Mouse (Mus musculus) midbrain, postnatal 0 days (tissue): Measurements from ENCODE around the gene Epha3. TPM values are rescaled to one million over a fixed set of nuclear protein-coding genes. Genes with fewer than 3 reads are reported as not detected.
A peak's percentile ranks its signal among the peaks of the same experiment; 100 is the strongest.

Source experiments
- ATAC-seq: fragments of 200-750 bp; cut with Nextera tagmentation; 2 replicates; pipeline ENCODE4 v1.8.0; 2017; ENCODE audit warnings: moderate number of reproducible peaks, mild to moderate bottlenecking, moderate TSS enrichment, moderate library complexity; ENCODE audit not compliant: low FRiP score
- DNase-seq: peaks from one replicate; pipeline ENCODE4 v3.0.0-alpha.2; 2015; ENCODE audit warnings: low spot score
- H3K27ac ChIP-seq: fragments of 300-500 bp; sonication (generic); 2 replicates; pipeline ENCODE4 v1.5.1; 2014; ENCODE audit warnings: low read depth, mild to moderate bottlenecking, low read length, mixed read lengths
- H3K27me3 ChIP-seq: fragments of 300-500 bp; sonication (generic); 2 replicates; pipeline ENCODE4 v1.6.1; 2014; ENCODE audit warnings: low read length, control low read depth, mixed read lengths; ENCODE audit not compliant: insufficient read depth
- H3K36me3 ChIP-seq: fragments of 300-500 bp; sonication (generic); 2 replicates; pipeline ENCODE4 v1.6.1; 2014; ENCODE audit warnings: low read length, control low read depth, mixed read lengths; ENCODE audit not compliant: insufficient read depth
- H3K4me1 ChIP-seq: fragments of 300-500 bp; sonication (generic); 2 replicates; pipeline ENCODE4 v1.6.1; 2014; ENCODE audit warnings: mild to moderate bottlenecking, control low read depth, antibody characterized with exemption, low read length, mixed read lengths; ENCODE audit not compliant: insufficient read depth
- H3K4me2 ChIP-seq: fragments of 300-500 bp; sonication (generic); 2 replicates; pipeline ENCODE4 v1.6.1; 2014; ENCODE audit warnings: low read depth, mild to moderate bottlenecking, low read length, mixed read lengths; ENCODE audit not compliant: poor library complexity, severe bottlenecking
- H3K4me3 ChIP-seq: fragments of 300-500 bp; sonication (generic); 2 replicates; pipeline ENCODE4 v1.5.1; 2014; ENCODE audit warnings: low read depth, mild to moderate bottlenecking, low read length, moderate library complexity
- H3K9ac ChIP-seq: fragments of 300-500 bp; sonication (generic); replicated peaks from 2 replicates; pipeline ENCODE4 v1.6.1; 2014; ENCODE audit warnings: mild to moderate bottlenecking, low read length, moderate library complexity, mixed read lengths; ENCODE audit not compliant: poor library complexity, severe bottlenecking
- H3K9me3 ChIP-seq: fragments of 300-500 bp; sonication (generic); 2 replicates; pipeline ENCODE4 v1.6.1; 2016; ENCODE audit warnings: low read length, control low read depth
- CTCF ChIP-seq: IDR thresholded peaks from 2 replicates; pipeline ENCODE4 v1.5.1; 2016; ENCODE audit warnings: antibody characterized with exemption, mild to moderate bottlenecking
- WGBS: fragments of 180-500 bp; shearing (Covaris S2); extraction: QIAGEN DNeasy Blood & Tissue Kit; methylation state at CpG from one replicate; pipeline ENCODE4 v1.1.7; 2014; 5-methylcytosine and 5-hydroxymethylcytosine counted together
- polyA plus RNA-seq: library from polyadenylated mRNA; unstranded; fragments of >200 nt; fragmentation: Nextera tagmentation; extraction: Ambion mirVana; gene quantifications from 2 replicates; pipeline ENCODE4 v1.2.1, GENCODE M21; 2015
- total RNA-seq: library from RNA; depleted of rRNA; stranded (reverse); fragments of >200 nt; gene quantifications from 2 replicates; pipeline ENCODE4 v1.2.3, GENCODE M21; 2014

Gene Epha3
- total and polyA plus RNA-seq, 2 experiments from 2014 or later, result 8.6 to 11.5 TPM

- Histone ChIP-seq H3K27me3 (no peaks in the 10 kb centered on the region), H3K9me3 (no peaks in the 10 kb centered on the region), H3K4me1 (no peaks in the 10 kb centered on the region), H3K9ac (no peak overlapping the region), H3K36me3 (no peaks in the 10 kb centered on the region), H3K4me3 (no peak overlapping the region), H3K27ac (no peak overlapping the region), H3K4me2 (no peak overlapping the region)
- 80% methylated on average over 3 of the region's 3 CpGs for WGBS
- TF ChIP-seq CTCF, result no peak
- ATAC-seq (no peak), DNase-seq (no peak)
These were observed 198.0 kb downstream of the Epha3 start for GRCm38 (mm10) chr16:63665897-63666464.

- no peak overlapping the region for H3K4me2 ChIP-seq
- H3K36me3 ChIP-seq, result no peaks in the 10 kb centered on the region
- H3K4me3 ChIP-seq, result no peak overlapping the region
- no peak overlapping the region for H3K9ac ChIP-seq
- no peak overlapping the region for H3K27ac ChIP-seq
- no peaks in the 10 kb centered on the region for H3K27me3 ChIP-seq
- DNase-seq, result peak; percentile 5
- ATAC-seq, result no peak
- no peaks in the 10 kb centered on the region for H3K9me3 ChIP-seq
- no peaks in the 10 kb centered on the region for H3K4me1 ChIP-seq
- TF ChIP-seq CTCF, result no peak
- 58% methylated on average over 4 of the region's 4 CpGs for WGBS
These were observed 205.5 kb downstream of the Epha3 start for GRCm38 (mm10) chr16:63658302-63658974.

DNA sequence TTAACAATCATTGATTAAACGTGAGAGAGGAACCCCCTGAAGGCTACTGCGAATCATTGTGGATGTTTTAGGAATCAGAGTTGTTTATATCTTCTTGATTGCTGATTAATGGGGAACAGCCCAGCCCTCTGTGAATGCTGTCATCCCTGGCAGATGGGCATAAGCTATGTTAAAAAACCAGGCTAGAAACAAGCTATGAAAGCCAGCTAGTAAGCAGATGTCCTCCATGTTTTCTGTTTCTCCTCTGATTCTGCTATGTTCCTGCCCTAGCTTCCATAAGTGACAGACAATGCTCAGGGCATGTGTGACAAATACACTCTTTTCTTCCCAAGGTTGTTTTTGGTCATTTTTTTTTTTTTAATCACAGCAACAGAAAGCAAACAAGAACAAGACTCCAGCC lies 206.2 kb downstream of the Epha3 start:
- Histone ChIP-seq H3K27ac (no peak overlapping the region), H3K9ac (no peak overlapping the region), H3K4me1 (no peaks in the 10 kb centered on the region), H3K27me3 (no peaks in the 10 kb centered on the region), H3K9me3 (no peaks in the 10 kb centered on the region), H3K4me2 (no peak overlapping the region), H3K36me3 (no peaks in the 10 kb centered on the region), H3K4me3 (no peak overlapping the region)
- ATAC-seq (no peak), DNase-seq (peak; percentile 6)
- TF ChIP-seq CTCF, result no peak
- 68% methylated on average over 2 of the region's 2 CpGs for WGBS

GRCm38 (mm10) chr16:63653393-63653918 lies 210.5 kb downstream of the Epha3 start:
- Histone ChIP-seq H3K27me3 (no peaks in the 10 kb centered on the region), H3K4me1 (no peaks in the 10 kb centered on the region), H3K4me3 (no peak overlapping the region), H3K9ac (no peak overlapping the region), H3K27ac (no peak overlapping the region), H3K4me2 (no peak overlapping the region), H3K36me3 (no peaks in the 10 kb centered on the region), H3K9me3 (no peaks in the 10 kb centered on the region)
- ATAC-seq, result no peak
- DNase-seq, result no peak
- TF ChIP-seq CTCF, result no peak
- 89% methylated on average over 5 of the region's 5 CpGs for WGBS

DNA sequence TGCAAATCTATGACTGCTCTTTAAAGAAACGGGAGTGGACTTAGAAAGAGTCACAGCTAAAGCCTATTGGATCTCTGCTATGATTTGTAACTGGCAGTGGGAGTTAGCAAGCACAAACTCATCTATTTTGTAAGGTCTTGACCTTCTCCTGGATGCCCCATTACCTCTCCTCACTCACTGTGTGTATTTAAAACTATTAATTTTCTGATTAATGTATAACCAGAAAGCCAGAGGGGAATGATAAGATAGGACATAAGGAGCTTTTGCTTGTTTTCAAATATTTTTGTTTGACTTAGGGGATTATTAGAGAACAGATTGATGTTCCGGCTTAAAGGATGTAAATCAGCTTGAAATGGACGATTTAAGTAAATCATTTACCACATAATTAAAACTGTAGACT lies 213.2 kb downstream of the Epha3 start:
- DNase-seq (no peak), ATAC-seq (no peak)
- Histone ChIP-seq H3K9ac (no peak overlapping the region), H3K27ac (no peak overlapping the region), H3K27me3 (no peaks in the 10 kb centered on the region), H3K36me3 (no peaks in the 10 kb centered on the region), H3K4me2 (no peak overlapping the region), H3K4me3 (no peak overlapping the region), H3K4me1 (no peaks in the 10 kb centered on the region), H3K9me3 (no peaks in the 10 kb centered on the region)
- WGBS, result 62% methylated on average over 3 of the region's 3 CpGs
- TF ChIP-seq CTCF, result no peak

DNA sequence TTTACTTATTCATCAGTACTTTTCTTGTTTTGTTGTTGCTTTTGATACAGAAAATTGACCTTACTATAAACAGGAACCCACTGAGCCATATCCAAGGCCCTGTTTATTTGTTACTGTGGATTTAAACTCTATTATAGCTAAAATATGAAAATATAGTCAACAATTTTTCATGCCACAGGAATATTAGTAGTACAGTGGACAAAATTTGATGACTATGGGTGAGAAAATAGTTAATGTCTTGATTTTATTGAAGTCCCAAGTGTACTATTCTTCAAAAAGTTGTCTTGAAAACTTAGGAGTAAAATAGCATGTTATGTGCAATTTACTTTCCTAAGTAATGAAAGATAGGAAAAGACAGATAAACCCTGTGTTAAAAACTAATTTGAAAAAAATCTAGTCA lies 217.4 kb downstream of the Epha3 start:
- no peak overlapping the region for H3K9ac ChIP-seq
- H3K4me2 ChIP-seq, result no peak overlapping the region
- H3K4me1 ChIP-seq, result no peaks in the 10 kb centered on the region
- DNase-seq (no peak), ATAC-seq (no peak)
- TF ChIP-seq CTCF, result no peak
- no peaks in the 10 kb centered on the region for H3K36me3 ChIP-seq
- H3K27me3 ChIP-seq, result no peaks in the 10 kb centered on the region
- no peak overlapping the region for H3K27ac ChIP-seq
- no peaks in the 10 kb centered on the region for H3K9me3 ChIP-seq
- H3K4me3 ChIP-seq, result no peak overlapping the region
